Mouse (Mus musculus) hindbrain, postnatal 0 days (tissue): Measurements from ENCODE around the gene Kazald1. TPM values are rescaled to one million over a fixed set of nuclear protein-coding genes. Genes with fewer than 3 reads are reported as not detected.

Experiments
- ATAC-seq: fragments of 200-750 bp; cut with Nextera tagmentation; 2 replicates; pipeline ENCODE4 v1.8.0; 2017; ENCODE audit warnings: mild to moderate bottlenecking, moderate TSS enrichment, moderate library complexity
- DNase-seq: peaks from one replicate; pipeline ENCODE4 v3.0.0-alpha.2; 2015; ENCODE audit warnings: low spot score
- H3K27ac ChIP-seq: fragments of 300-500 bp; sonication (generic); 2 replicates; pipeline ENCODE4 v1.5.1; 2014; ENCODE audit warnings: mild to moderate bottlenecking
- H3K27me3 ChIP-seq: fragments of 300-500 bp; sonication (generic); 2 replicates; pipeline ENCODE4 v1.6.1; 2014; ENCODE audit warnings: low read length, mixed read lengths; ENCODE audit not compliant: insufficient read depth
- H3K36me3 ChIP-seq: fragments of 300-500 bp; sonication (generic); 2 replicates; pipeline ENCODE4 v1.6.1; 2014; ENCODE audit warnings: low read length, mixed read lengths; ENCODE audit not compliant: insufficient read depth
- H3K4me1 ChIP-seq: fragments of 300-500 bp; sonication (generic); 2 replicates; pipeline ENCODE4 v1.6.1; 2014; ENCODE audit warnings: antibody characterized with exemption, low read length, mixed read lengths; ENCODE audit not compliant: insufficient read depth
- H3K4me2 ChIP-seq: fragments of 300-500 bp; sonication (generic); 2 replicates; pipeline ENCODE4 v1.6.1; 2014; ENCODE audit warnings: low read depth, mild to moderate bottlenecking, low read length, moderate library complexity, mixed read lengths
- H3K4me3 ChIP-seq: fragments of 300-500 bp; sonication (generic); 2 replicates; pipeline ENCODE4 v1.5.1; 2014; ENCODE audit warnings: low read length
- H3K9ac ChIP-seq: fragments of 300-500 bp; sonication (generic); replicated peaks from 2 replicates; pipeline ENCODE4 v1.6.1; 2014; ENCODE audit warnings: mild to moderate bottlenecking, low read length, moderate library complexity, mixed read lengths
- H3K9me3 ChIP-seq: fragments of 300-500 bp; sonication (generic); 2 replicates; pipeline ENCODE4 v1.6.1; 2016; ENCODE audit warnings: low read length, mixed read lengths
- CTCF ChIP-seq: IDR thresholded peaks from 2 replicates; pipeline ENCODE4 v1.5.1; 2016; ENCODE audit warnings: antibody characterized with exemption, control low read depth, low read depth
- WGBS: fragments of 180-500 bp; shearing (Covaris S2); extraction: QIAGEN DNeasy Blood & Tissue Kit; methylation state at CpG from one replicate; pipeline ENCODE4 v1.1.7; 2014; 5-methylcytosine and 5-hydroxymethylcytosine counted together
- polyA plus RNA-seq: library from polyadenylated mRNA; unstranded; fragments of >200 nt; fragmentation: Nextera tagmentation; extraction: Ambion mirVana; gene quantifications from 2 replicates; pipeline ENCODE4 v1.2.1, GENCODE M21; 2015
- total RNA-seq: library from RNA; depleted of rRNA; stranded (reverse); fragments of >200 nt; gene quantifications from 2 replicates; pipeline ENCODE4 v1.2.3, GENCODE M21; 2014; rRNA removed

The Kazald1 gene
- total RNA-seq (1.7 and 2.8 TPM in 2 replicates), polyA plus RNA-seq (2.6 and 3.2 TPM in 2 replicates)

DNA sequence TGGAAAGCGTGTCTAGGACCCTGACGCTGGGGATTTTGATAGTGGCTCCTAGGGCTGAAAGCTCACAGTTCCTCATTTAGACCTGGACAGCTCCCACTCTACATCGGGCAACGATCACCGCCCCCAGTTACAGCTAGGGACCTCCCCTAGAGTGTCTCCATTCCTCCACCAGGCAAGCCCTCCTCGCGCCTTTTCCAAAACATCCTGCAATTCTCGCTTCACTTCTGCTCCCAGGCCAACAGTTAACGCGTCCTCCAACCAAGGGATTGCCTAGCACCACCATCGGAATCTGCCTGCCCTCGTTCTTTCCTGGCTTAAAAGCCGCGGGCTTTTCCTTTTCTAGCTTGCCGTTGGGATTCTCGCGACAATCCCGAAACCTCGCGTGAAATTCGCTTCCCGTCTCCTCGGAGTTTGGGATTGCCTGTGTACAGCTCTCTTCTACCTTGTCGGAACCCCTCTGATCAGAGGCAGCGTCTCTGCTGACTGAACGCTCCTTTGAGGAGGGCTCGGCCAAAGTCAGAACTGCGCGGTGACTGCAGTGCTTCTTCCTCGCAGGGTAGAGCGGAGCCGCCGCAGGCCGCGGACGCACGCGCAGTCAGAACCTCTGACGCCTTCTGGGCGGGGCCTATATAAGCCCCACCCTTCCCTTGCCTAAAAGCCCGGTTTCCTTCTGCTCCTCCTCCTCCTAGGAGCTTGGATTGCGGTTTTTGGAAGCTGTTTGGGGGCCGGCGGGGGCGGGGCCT is at the start of gene Kazald1:
Gene Kazald1, plus strand, starts transcription at position 662 of the 743 bp plus-strand sequence.
- no peaks in the 10 kb centered on the region for H3K36me3 ChIP-seq
- 0% methylated on average over 45 of the region's 45 CpGs for WGBS
- ATAC-seq = peak; percentile 91
- peak within 1 kb of the TSS; percentile 99 for H3K27ac ChIP-seq
- H3K4me3 ChIP-seq = peak within 1 kb of the TSS; percentile 82
- H3K27me3 ChIP-seq = peaks cover 34% of the 10 kb centered on the region
- peak within 1 kb of the TSS; percentile 91 for H3K9ac ChIP-seq
- no peaks in the 10 kb centered on the region for H3K9me3 ChIP-seq
- peak; percentile 96 for DNase-seq
- peaks cover 12% of the 10 kb centered on the region for H3K4me1 ChIP-seq
- H3K4me2 ChIP-seq = peak within 1 kb of the TSS; percentile 100
- no peak for TF ChIP-seq CTCF

DNA sequence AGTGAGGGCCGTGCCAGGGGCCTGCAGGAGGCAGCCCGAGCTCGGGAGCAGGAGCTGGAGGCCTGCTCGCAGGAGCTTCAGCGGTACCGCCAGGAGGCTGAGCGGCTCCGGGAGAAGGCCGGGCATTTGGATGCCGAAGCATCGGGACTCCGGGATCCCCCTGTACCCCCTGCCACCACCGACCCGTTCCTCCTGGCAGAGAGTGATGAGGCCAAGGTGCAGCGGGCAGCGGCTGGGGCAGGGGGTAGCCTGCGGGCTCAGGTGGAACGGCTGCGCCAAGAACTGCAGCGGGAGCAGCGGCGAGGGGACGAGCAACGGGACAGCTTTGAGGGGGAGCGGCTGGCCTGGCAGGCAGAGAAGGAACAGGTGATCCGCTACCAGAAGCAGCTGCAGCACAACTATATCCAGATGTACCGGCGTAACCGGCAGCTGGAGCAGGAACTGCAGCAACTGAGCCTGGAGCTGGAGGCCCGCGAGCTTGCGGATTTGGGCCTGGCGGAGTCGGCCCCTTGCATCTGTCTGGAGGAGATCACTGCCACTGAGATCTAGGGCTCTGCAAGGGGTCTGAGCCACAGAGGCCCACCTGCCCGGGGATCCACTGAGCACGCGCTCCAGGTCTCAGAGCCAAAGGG is 49.0 kb upstream of the Kazald1 start:
- WGBS = 91% methylated on average over 37 of the region's 37 CpGs
- Histone ChIP-seq H3K9me3 (no peaks in the 10 kb centered on the region), H3K4me1 (peaks cover 8% of the 10 kb centered on the region), H3K4me2 (no peak overlapping the region), H3K27ac (no peak overlapping the region), H3K27me3 (no peaks in the 10 kb centered on the region), H3K4me3 (no peak overlapping the region), H3K36me3 (peaks cover 21% of the 10 kb centered on the region), H3K9ac (no peak overlapping the region)
- TF ChIP-seq CTCF = no peak
- DNase-seq (no peak), ATAC-seq (no peak)

DNA sequence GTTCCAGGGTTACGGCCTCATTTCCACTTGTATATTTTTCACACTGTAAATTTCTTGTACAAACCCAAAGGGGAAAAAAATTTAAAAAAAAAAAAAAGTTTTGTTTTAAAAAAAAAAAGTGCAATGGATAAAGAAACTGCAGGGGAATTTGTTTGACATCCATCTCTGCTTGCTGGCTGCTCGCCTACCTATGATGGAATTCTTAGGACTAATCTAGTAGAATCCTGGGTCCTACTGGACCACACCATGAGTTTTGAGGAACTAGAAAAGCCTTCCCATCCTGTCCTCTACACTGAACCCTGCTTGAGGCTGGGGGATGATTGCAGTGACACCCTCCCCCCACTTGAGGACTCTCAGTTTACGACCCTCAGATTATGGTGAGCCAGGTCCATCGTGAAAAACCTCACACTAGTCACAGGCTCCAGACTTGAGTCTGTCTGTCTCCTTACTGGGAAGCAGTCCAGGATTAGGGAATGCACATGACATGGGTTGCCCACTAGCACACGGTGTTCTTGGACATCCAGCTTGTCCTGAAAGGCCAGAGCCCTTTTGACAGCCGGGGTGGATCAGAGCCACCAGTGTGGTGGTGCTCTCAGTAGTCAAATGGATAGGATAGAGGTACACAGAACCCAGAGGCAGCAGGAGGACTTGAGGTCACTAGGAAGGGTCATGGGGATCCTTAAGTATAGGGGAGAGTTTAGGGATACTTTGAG is 47.9 kb upstream of the Kazald1 start:
- no peak for TF ChIP-seq CTCF
- Histone ChIP-seq H3K4me2 (no peak overlapping the region), H3K36me3 (peaks cover 21% of the 10 kb centered on the region), H3K4me1 (peaks cover 8% of the 10 kb centered on the region; the same call in 1 of the 2 replicates), H3K9me3 (no peaks in the 10 kb centered on the region), H3K27ac (no peak overlapping the region), H3K4me3 (no peak overlapping the region), H3K27me3 (no peaks in the 10 kb centered on the region), H3K9ac (no peak overlapping the region)
- ATAC-seq (no peak), DNase-seq (no peak)
- WGBS = 79% methylated on average over 6 of the region's 6 CpGs

GRCm38 (mm10) chr19:45027848-45028247 is 47.2 kb upstream of the Kazald1 start:
- H3K27ac ChIP-seq = no peak overlapping the region
- H3K36me3 ChIP-seq = peaks cover 21% of the 10 kb centered on the region
- H3K4me2 ChIP-seq = no peak overlapping the region
- peaks cover 8% of the 10 kb centered on the region; the same call in 1 of the 2 replicates for H3K4me1 ChIP-seq
- H3K4me3 ChIP-seq = no peak overlapping the region
- H3K9me3 ChIP-seq = no peaks in the 10 kb centered on the region
- ATAC-seq (no peak), DNase-seq (no peak)
- H3K27me3 ChIP-seq = no peaks in the 10 kb centered on the region
- H3K9ac ChIP-seq = no peak overlapping the region
- WGBS = 84% methylated on average over 6 of the region's 6 CpGs
- TF ChIP-seq CTCF = no peak

DNA sequence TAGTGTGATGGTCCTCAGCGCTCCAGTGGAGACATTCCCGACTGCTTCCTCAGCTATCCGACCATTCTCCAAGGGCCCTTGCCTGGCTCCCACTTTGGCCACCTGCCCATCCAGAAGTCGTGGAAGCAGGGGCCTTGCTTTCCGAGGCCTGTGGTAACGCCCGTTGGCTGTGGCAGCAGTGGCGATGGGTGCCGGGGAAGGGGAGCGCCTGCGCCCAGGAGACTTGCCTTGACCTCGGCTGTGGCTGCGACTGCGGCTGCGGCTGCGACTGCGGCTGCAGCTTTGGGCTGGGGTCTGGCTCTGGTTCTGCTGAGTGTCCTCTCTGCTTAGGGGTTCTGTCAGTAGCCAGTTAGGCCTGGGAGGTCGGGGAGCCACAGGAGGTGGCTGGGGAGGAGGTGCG is 46.3 kb upstream of the Kazald1 start:
- Histone ChIP-seq H3K4me1 (peaks cover 8% of the 10 kb centered on the region; the same call in 1 of the 2 replicates), H3K9me3 (no peaks in the 10 kb centered on the region), H3K27me3 (no peaks in the 10 kb centered on the region), H3K4me2 (no peak overlapping the region), H3K4me3 (no peak overlapping the region), H3K27ac (no peak overlapping the region), H3K36me3 (peaks cover 17% of the 10 kb centered on the region), H3K9ac (no peak overlapping the region)
- WGBS = 63% methylated on average over 19 of the region's 19 CpGs
- ATAC-seq = no peak
- DNase-seq = no peak
- TF ChIP-seq CTCF = no peak

GRCm38 (mm10) chr19:45029571-45029970 is 45.5 kb upstream of the Kazald1 start:
- H3K4me1 ChIP-seq = peaks cover 8% of the 10 kb centered on the region; the same call in 1 of the 2 replicates
- 57% methylated on average over 9 of the region's 9 CpGs for WGBS
- no peak overlapping the region for H3K9ac ChIP-seq
- peaks cover 16% of the 10 kb centered on the region for H3K36me3 ChIP-seq
- H3K27ac ChIP-seq = no peak overlapping the region
- no peaks in the 10 kb centered on the region for H3K27me3 ChIP-seq
- no peak for TF ChIP-seq CTCF
- no peaks in the 10 kb centered on the region for H3K9me3 ChIP-seq
- no peak for ATAC-seq
- no peak for DNase-seq
- H3K4me3 ChIP-seq = no peak overlapping the region
- H3K4me2 ChIP-seq = no peak overlapping the region
